Mouse (Mus musculus) kidney, adult 2 months (tissue): ENCODE measurements around the gene Foxc2. TPM values are rescaled to one million over a fixed set of nuclear protein-coding genes. Genes with fewer than 3 reads are reported as not detected.

Experiments used
- DNase-seq: peaks from one replicate; pipeline ENCODE4 v3.0.0; 2021
- H3K27ac ChIP-seq: fragments of 200-500 bp; 2 replicates; pipeline ENCODE4 v1.5.1; 2012; ENCODE audit warnings: low read depth, low read length, control low read depth, inconsistent platforms; ENCODE audit not compliant: insufficient read depth
- H3K27me3 ChIP-seq: fragments of 200-500 bp; replicated peaks from 2 replicates; pipeline ENCODE4 v1.6.1; 2012; ENCODE audit warnings: mild to moderate bottlenecking, moderate library complexity, low read length, inconsistent platforms; ENCODE audit not compliant: control insufficient read depth, insufficient read depth
- H3K36me3 ChIP-seq: fragments of 200-500 bp; 2 replicates; pipeline ENCODE4 v1.6.1; 2012; ENCODE audit warnings: mild to moderate bottlenecking, moderate library complexity, low read length, inconsistent platforms; ENCODE audit not compliant: control insufficient read depth, insufficient read depth
- H3K4me1 ChIP-seq: fragments of 200-500 bp; 2 replicates; pipeline ENCODE4 v1.6.1; 2011; ENCODE audit warnings: low read length; ENCODE audit not compliant: control insufficient read depth, insufficient read depth
- H3K4me3 ChIP-seq: fragments of 200-500 bp; 2 replicates; pipeline ENCODE4 v1.5.1; 2011; ENCODE audit warnings: mild to moderate bottlenecking, low read depth, low read length, control low read depth; ENCODE audit not compliant: insufficient read depth
- CTCF ChIP-seq: fragments of 200-500 bp; conservative IDR thresholded peaks from 2 replicates; pipeline ENCODE4 v1.5.1; 2011; ENCODE audit warnings: low read depth, mild to moderate bottlenecking, control low read depth, low read length, moderate library complexity, mixed read lengths; ENCODE audit not compliant: insufficient read depth, insufficient read length
- POLR2A ChIP-seq: fragments of 200-500 bp; IDR thresholded peaks from one replicate; pipeline ENCODE4 v1.6.1; 2011; ENCODE audit warnings: low read depth, low read length, control low read depth
- WGBS: fragments of 180-500 bp; shearing (Covaris S2); methylation state at CpG from one replicate; pipeline ENCODE4 v1.1.7; 2018; 5-methylcytosine and 5-hydroxymethylcytosine counted together
- polyA plus RNA-seq: library from polyadenylated mRNA; depleted of rRNA; stranded (reverse); fragments of >200 nt; gene quantifications from 2 replicates; pipeline ENCODE4 v1.2.3, GENCODE M21; 2012

Foxc2 gene
- polyA plus RNA-seq, 1 experiment = 5.8 TPM

DNA sequence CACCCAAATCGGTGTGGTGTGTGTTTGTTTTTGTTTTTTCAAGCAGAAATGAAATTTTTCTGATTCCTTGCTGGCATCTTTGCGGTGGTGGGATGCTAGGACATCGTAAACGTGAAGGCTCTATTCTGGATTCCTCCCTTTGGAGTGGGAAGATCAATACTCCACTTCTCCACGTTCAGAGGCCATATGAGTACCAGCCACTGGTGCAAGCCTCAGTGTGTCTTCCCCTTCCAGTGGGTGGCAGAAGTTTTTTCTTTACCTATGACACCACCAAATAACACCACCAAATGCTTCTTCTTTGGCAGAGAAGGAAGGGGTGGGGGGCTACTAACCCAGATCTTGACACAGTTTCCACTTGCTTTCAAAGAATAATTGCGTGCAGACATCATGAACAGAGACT, 10.2 kb downstream of the Foxc2 start:
- Histone ChIP-seq H3K4me1 (no peaks in the 10 kb centered on the region), H3K27me3 (no peaks in the 10 kb centered on the region), H3K36me3 (no peaks in the 10 kb centered on the region), H3K4me3 (0 out of 2 replicates have a peak overlapping the region, but pooled peaks have one; percentile 7), H3K27ac (no peak overlapping the region)
- 42% methylated on average over 6 of the region's 6 CpGs for WGBS
- TF ChIP-seq CTCF = no peak
- no peak for TF ChIP-seq POLR2A
- no peak for DNase-seq

DNA sequence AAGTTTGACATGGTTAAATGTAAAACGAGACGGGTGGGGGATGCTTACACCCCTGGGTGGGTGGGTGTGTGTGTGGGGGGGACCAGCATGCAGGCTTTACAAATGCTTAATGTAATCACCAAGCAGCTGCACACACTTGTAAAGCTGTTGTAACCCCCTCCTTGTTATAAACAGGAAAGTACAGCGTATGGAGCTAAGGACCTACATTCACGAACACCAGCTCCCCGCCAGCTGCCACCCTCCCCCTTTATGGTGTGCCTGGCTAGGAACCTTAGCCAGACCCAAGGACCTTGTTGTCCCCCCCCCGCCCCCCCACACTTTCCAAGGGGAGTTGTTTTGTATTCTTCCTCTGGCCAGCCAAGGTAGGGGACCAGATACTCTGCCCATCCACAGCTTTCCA, 10.7 kb downstream of the Foxc2 start:
- 58% methylated on average over 6 of the region's 6 CpGs for WGBS
- TF ChIP-seq POLR2A (no peak), CTCF (no peak)
- Histone ChIP-seq H3K4me1 (no peaks in the 10 kb centered on the region), H3K36me3 (no peaks in the 10 kb centered on the region), H3K27me3 (no peaks in the 10 kb centered on the region), H3K27ac (no peak overlapping the region), H3K4me3 (no peak overlapping the region)
- DNase-seq = no peak

DNA sequence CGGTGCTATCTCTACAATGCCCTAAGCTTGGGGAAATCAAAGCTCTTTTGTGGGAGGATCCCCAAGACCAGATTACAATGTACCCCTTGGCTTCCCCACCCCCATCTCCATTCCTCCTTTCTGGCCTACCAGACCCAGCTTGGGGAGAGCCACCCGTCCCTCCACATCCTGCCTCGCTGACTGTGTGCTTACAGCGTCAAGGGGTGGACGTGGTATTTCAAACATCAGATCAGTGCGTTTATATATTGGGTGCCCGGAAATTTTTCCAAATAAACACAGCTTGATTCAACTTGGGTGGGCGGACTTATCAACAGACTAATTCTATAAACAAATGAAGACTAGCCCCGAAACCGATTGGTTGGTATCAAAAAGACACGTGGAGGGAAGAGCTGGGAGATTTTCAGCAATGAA, 11.3 kb downstream of the Foxc2 start:
- H3K27ac ChIP-seq = no peak overlapping the region
- no peak for TF ChIP-seq POLR2A
- TF ChIP-seq CTCF = no peak
- WGBS = 53% methylated on average over 11 of the region's 11 CpGs
- H3K4me3 ChIP-seq = no peak overlapping the region
- DNase-seq = no peak
- H3K36me3 ChIP-seq = no peaks in the 10 kb centered on the region
- no peaks in the 10 kb centered on the region for H3K4me1 ChIP-seq
- no peaks in the 10 kb centered on the region for H3K27me3 ChIP-seq

DNA sequence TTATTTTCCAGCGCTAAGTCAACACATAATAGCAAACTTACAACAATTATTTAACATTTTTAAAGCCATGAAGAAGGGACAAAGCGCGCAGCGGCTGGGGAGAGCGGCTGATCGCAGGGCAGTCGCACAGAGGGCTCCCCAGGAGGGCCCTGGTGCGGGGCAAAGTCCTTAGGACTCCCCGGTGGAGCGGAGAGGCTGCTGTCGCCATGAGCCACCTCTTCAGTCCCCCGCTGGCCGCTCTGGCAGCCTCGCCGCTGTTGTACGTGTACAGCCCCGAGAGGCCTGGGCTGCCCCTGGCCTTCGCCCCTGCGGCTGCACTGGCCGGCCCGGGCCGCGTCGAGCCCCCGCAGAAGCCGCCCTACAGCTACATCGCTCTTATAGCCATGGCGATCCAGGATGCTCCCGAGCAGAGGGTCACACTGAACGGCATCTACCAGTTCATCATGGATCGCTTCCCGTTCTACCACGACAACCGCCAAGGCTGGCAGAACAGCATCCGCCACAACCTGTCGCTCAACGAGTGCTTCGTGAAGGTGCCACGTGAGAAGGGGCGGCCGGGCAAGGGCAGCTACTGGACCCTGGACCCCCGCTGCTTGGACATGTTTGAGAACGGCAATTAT, 11.9 kb downstream of the Foxc2 start, which contains the start of gene Foxl1:
TSS of gene Foxl1 (plus strand) at position 185 of the 620 bp plus-strand sequence.
- 16% methylated on average over 43 of the region's 43 CpGs for WGBS
- H3K4me3 ChIP-seq = no peak within 1 kb of the TSS
- TF ChIP-seq POLR2A = no peak
- no peak for TF ChIP-seq CTCF
- H3K27ac ChIP-seq = no peak within 1 kb of the TSS
- DNase-seq = no peak
- no peaks in the 10 kb centered on the region for H3K36me3 ChIP-seq
- H3K4me1 ChIP-seq = no peaks in the 10 kb centered on the region
- H3K27me3 ChIP-seq = no peaks in the 10 kb centered on the region

DNA sequence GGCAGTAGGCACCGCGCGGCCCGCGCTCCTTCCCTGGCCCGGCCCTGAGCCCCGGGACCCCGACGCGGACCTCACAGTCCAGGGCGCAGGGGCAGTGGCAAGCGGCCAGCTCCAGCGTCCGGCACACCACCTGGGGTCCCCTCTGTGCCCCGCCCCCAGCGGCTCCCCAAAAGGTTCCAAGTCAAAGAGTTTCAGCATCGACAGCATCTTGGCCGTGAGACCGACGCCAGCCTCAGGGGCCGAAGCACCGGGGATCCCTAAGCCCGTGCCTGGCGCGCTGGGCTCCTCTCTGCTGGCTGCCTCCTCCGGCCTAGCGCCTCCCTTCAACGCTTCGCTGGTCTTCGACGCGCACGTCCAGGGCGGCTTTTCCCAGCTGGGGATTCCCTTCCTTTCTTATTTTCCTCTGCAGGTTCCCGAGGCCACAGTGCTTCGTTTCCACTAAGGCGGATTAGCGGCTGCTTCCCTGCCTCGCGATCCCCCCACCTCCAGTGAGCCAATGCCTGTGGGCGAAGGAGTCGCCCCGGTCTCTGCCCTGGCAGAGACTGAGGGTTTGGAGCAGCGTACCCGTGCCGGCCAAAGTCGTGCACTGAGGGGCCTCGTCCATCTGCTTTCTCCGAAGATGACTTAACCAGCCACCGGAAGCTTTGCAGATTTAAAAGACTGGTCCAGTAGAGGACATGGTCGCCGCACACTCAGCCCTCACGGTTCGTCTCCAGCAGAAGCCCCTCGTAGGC, 12.7 kb downstream of the Foxc2 start:
- 18% methylated on average over 55 of the region's 55 CpGs for WGBS
- H3K27me3 ChIP-seq = no peaks in the 10 kb centered on the region
- no peak overlapping the region for H3K4me3 ChIP-seq
- no peaks in the 10 kb centered on the region for H3K4me1 ChIP-seq
- no peak for TF ChIP-seq CTCF
- TF ChIP-seq POLR2A = no peak
- no peaks in the 10 kb centered on the region for H3K36me3 ChIP-seq
- H3K27ac ChIP-seq = no peak overlapping the region
- DNase-seq = no peak

DNA sequence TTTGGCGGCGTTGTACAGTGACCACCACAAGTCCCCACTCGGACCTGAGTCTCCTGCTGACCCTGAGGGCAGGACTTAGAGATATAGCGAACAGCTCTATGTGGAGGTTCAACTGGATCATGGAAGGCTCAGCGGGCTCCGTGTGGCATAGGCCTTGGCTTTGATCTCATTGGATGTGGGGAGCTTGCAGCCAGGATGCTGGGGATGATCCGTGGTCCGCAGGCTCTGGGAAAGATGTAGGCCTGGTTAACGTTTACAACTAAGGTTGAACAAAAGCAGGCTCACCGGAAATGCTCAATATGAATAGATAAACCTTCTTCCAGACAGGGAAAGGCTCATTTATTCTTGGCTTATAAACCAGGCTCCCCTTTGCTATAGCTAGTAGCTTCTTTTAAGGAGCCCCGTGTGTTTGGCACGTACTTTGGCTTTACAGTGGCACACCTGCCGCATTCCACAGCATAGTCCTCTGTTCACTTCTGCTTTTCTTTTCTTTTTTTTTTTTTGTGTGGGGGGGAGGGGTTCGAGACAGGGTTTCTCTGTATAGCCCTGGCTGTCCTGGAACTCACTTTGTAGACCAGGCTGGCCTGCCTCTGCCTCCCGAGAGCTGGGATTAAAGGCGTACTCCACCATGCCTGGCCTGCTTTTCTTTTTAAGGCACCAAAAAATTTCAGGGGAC, 13.4 kb downstream of the Foxc2 start:
- WGBS = 71% methylated on average over 16 of the region's 16 CpGs
- Histone ChIP-seq H3K27ac (no peak overlapping the region), H3K4me3 (no peak overlapping the region), H3K4me1 (no peaks in the 10 kb centered on the region), H3K27me3 (no peaks in the 10 kb centered on the region), H3K36me3 (no peaks in the 10 kb centered on the region)
- DNase-seq = no peak
- TF ChIP-seq POLR2A (no peak), CTCF (no peak)

DNA sequence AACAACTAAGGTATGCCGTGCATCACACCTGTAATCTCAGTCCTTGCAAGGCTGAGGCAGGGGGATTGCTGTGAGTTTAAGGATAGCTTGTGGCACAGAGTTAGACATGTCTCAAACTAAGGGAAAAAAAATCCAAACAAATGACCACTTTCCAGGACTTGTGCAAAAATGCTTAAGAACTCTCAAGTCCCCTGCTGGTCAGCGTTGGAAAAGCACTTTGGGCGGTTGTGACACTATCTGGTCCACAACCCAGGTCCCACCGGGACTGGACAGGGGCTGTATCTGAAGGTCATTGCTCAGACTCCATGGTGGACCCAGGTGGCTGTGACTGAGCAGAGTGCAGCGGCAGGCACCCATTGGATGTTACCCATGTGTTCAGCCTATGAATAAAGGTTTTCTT, 14.6 kb downstream of the Foxc2 start:
- no peak overlapping the region for H3K27ac ChIP-seq
- WGBS = 40% methylated on average over 5 of the region's 5 CpGs
- H3K4me1 ChIP-seq = no peaks in the 10 kb centered on the region
- H3K36me3 ChIP-seq = no peaks in the 10 kb centered on the region
- H3K27me3 ChIP-seq = no peaks in the 10 kb centered on the region
- H3K4me3 ChIP-seq = no peak overlapping the region
- TF ChIP-seq POLR2A (no peak), CTCF (peak; percentile 47)
- no peak for DNase-seq
